Mouse (Mus musculus): ENCODE results near the gene Arhgap33.

DNA sequence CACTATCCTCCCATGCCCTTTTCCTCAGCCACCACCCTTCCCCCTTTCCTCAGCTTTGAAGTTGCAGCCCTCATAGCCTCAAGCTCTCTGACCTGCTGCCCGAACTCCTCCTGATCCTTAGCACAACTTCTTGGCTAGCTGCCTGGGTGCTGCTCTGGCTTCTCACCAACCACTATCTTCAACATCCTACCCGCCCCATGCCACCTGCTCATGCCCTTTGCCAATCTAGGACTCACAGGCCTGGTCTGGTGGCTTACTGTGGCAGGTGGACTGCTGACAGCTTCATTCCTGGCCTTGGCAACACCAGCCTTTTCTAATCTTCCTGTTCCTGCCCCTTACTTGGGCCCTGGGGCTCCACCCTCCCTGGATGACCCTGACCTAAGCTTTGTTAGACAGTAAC is 38.1 kb upstream of the Arhgap33 start:
- no peak for TF ChIP-seq POLR2A (IDR thresholded peaks at IDR 0.05; ENCODE audit: low read depth, low read length)
- no peak for TF ChIP-seq CTCF (conservative IDR thresholded peaks at IDR 0.05; ENCODE audit: insufficient read depth, insufficient read length, low read depth, low read length)

Measured in kidney, adult 2 months (tissue).